Mouse (Mus musculus) limb, embryonic 14.5 days (tissue): ENCODE results near the gene Vmn1r19. TPM values are rescaled to one million over a fixed set of nuclear protein-coding genes. Genes with fewer than 3 reads are reported as not detected.
"Not testable (repeated sequence)": the region's sequence is repeated elsewhere in the genome, so short reads cannot be mapped to it uniquely, and the experiment has no call there.

ENCODE experiments used
- ATAC-seq: fragments of 200-750 bp; cut with Nextera tagmentation; 2 replicates; pipeline ENCODE4 v1.8.0; 2017; ENCODE audit warnings: low read depth, moderate number of reproducible peaks, moderate TSS enrichment; ENCODE audit not compliant: low FRiP score
- DNase-seq: peaks from one replicate; pipeline ENCODE4 v3.0.0-alpha.2; 2015; ENCODE audit warnings: low spot score
- H3K27ac ChIP-seq: fragments of 300-500 bp; sonication (generic); replicated peaks from 2 replicates; pipeline ENCODE4 v1.5.1; 2014; ENCODE audit warnings: low read depth, mild to moderate bottlenecking, low read length, moderate library complexity, mixed read lengths
- H3K27me3 ChIP-seq: fragments of 300-500 bp; sonication (generic); 2 replicates; pipeline ENCODE4 v1.6.1; 2014; ENCODE audit warnings: low read length, mixed read lengths; ENCODE audit not compliant: control insufficient read depth, insufficient read depth
- H3K36me3 ChIP-seq: fragments of 300-500 bp; sonication (generic); 2 replicates; pipeline ENCODE4 v1.6.1; 2014; ENCODE audit warnings: mild to moderate bottlenecking, low read length, moderate library complexity, mixed read lengths; ENCODE audit not compliant: control insufficient read depth, insufficient read depth
- H3K4me1 ChIP-seq: fragments of 300-500 bp; sonication (generic); 2 replicates; pipeline ENCODE4 v1.6.1; 2014; ENCODE audit warnings: antibody characterized with exemption, low read length, mixed read lengths; ENCODE audit not compliant: control insufficient read depth, insufficient read depth
- H3K4me2 ChIP-seq: fragments of 300-500 bp; sonication (generic); replicated peaks from 2 replicates; pipeline ENCODE4 v1.6.1; 2014; ENCODE audit warnings: low read depth, mild to moderate bottlenecking, low read length, moderate library complexity; ENCODE audit not compliant: severe bottlenecking
- H3K4me3 ChIP-seq: fragments of 300-500 bp; sonication (generic); replicated peaks from 2 replicates; pipeline ENCODE4 v1.5.1; 2014; ENCODE audit warnings: low read length
- H3K9ac ChIP-seq: fragments of 300-500 bp; sonication (generic); 2 replicates; pipeline ENCODE4 v1.6.1; 2014; ENCODE audit warnings: mild to moderate bottlenecking, low read depth, low read length, moderate library complexity; ENCODE audit not compliant: severe bottlenecking
- H3K9me3 ChIP-seq: fragments of 300-500 bp; sonication (generic); 2 replicates; pipeline ENCODE4 v1.6.1; 2016; ENCODE audit warnings: low read length; ENCODE audit not compliant: control insufficient read depth
- POLR2A ChIP-seq: fragments of 200-500 bp; IDR thresholded peaks from 2 replicates; pipeline ENCODE4 v1.8.0; 2012; ENCODE audit warnings: inconsistent platforms, mild to moderate bottlenecking, moderate library complexity, borderline replicate concordance; ENCODE audit not compliant: insufficient read depth, insufficient read length; ENCODE audit errors: extremely low read depth
- WGBS: fragments of 180-500 bp; shearing (Covaris S2); extraction: QIAGEN DNeasy Blood & Tissue Kit; methylation state at CpG from one replicate; pipeline ENCODE4 v1.1.7; 2014; 5-methylcytosine and 5-hydroxymethylcytosine counted together
- polyA plus RNA-seq, 2 experiments: library from polyadenylated mRNA; depleted of rRNA in 1 of 2; stranded (reverse) in 1 of 2; unstranded in 1 of 2; fragments of >200 nt; fragmentation: Nextera tagmentation in 1 of 2; extraction: Ambion mirVana in 1 of 2; gene quantifications; 2 replicates each; pipeline versions ENCODE4 v1.2.1 to v1.2.3; 2012 to 2014

The Vmn1r19 gene
- polyA plus RNA-seq (2012; rRNA removed) (not detected in 2 replicates), polyA plus RNA-seq (2014; fragmentation: Nextera tagmentation; extraction: Ambion mirVana) (not detected in 2 replicates)

DNA sequence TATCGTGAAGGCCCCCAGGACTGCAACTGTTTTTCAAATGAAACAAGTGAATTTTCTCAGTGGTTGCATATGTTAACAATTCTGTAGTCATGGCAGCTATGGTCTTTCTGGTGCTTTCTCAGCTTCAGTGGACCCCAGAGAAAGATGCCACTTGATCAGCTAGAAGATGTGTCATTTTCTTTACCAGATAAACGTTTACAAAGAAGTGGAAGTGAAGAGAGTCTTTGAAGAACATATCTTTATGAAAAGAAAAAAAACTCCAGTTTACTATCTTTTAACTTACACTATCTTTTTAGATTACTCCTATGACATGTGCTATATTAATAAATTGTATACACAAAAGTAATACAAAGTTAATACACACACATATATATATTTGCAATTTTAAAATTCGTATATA, at the start of gene Vmn1r19:
Vmn1r19 (plus strand) TSS at position 301 of the 400 bp plus-strand sequence.
- H3K4me3 ChIP-seq, H3K4me2 ChIP-seq, ATAC-seq, H3K27me3 ChIP-seq, H3K27ac ChIP-seq, H3K9ac ChIP-seq, H3K9me3 ChIP-seq, H3K4me1 ChIP-seq, H3K36me3 ChIP-seq, DNase-seq: not testable (repeated sequence)
- 65% methylated on average over 3 of the region's 3 CpGs for WGBS

GRCm38 (mm10) chr6:57356864-57357263, 46.7 kb upstream of the Vmn1r19 start:
- Histone ChIP-seq H3K4me1 (no peaks in the 10 kb centered on the region), H3K4me2 (no peak overlapping the region), H3K9ac (no peak overlapping the region), H3K27me3 (no peaks in the 10 kb centered on the region), H3K36me3 (no peaks in the 10 kb centered on the region), H3K9me3 (no peaks in the 10 kb centered on the region), H3K4me3 (no peak overlapping the region), H3K27ac (no peak overlapping the region)
- no peak for TF ChIP-seq POLR2A
- ATAC-seq: no peak
- no peak for DNase-seq
- WGBS: 76% methylated on average over 2 of the region's 2 CpGs

DNA sequence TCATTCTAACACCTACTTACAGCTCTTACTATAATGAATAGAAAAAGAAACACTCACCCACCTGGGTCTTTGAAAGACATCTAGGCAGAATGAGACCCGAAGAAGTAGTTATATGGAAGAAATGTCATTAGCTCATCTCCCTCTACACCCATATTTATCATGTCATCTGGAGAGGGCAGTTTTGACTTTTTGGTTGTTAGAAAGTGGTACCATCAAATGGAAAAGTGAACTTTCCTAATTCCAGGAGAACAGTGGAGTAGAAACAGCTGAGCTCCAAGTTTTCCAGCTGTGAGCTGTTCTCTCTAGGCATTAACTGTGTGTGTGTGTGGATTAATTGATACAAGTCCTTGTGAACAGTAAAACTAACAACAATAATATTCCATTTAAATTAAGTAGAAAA, 40.0 kb upstream of the Vmn1r19 start, which contains the start of gene Vmn1r17:
Vmn1r17 (minus strand) TSS at position 101 of the 400 bp plus-strand sequence.
- H3K9ac ChIP-seq: no peak within 1 kb of the TSS
- no peaks in the 10 kb centered on the region for H3K36me3 ChIP-seq
- TF ChIP-seq POLR2A: no peak
- no peak within 1 kb of the TSS for H3K4me3 ChIP-seq
- WGBS: 86% methylated on average over 1 of the region's 1 CpGs
- no peak for ATAC-seq
- no peak within 1 kb of the TSS for H3K27ac ChIP-seq
- H3K27me3 ChIP-seq: no peaks in the 10 kb centered on the region
- DNase-seq: no peak
- no peak within 1 kb of the TSS for H3K4me2 ChIP-seq
- no peaks in the 10 kb centered on the region for H3K4me1 ChIP-seq
- H3K9me3 ChIP-seq: no peaks in the 10 kb centered on the region

- not testable (repeated sequence) for DNase-seq, H3K4me1 ChIP-seq, H3K4me3 ChIP-seq, H3K36me3 ChIP-seq, ATAC-seq, H3K27ac ChIP-seq, H3K9me3 ChIP-seq, H3K27me3 ChIP-seq, H3K9ac ChIP-seq, H3K4me2 ChIP-seq
- 87% methylated on average over 1 of the region's 1 CpGs for WGBS
Observed at GRCm38 (mm10) chr6:57365866-57366265, 37.7 kb upstream of the Vmn1r19 start.

DNA sequence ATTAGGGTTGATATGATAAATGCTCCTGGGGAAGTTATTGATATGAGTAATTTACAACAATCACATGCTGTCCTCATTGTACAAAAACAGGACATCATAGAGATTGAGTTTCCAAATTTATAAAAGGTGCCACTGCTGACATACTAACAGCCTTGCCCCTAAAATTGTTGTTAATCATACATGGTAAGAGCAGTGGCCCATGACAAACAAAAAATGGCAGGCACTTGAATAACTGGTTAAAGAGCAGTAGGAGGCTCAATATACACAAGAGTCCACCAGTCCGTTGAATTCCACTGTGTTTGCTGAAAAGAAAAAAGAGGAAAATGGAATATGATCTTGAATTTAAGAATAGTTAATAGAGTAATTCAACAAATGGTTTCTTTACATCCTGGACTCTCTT, 36.1 kb upstream of the Vmn1r19 start:
- WGBS: 84% methylated on average over 1 of the region's 1 CpGs
- H3K4me1 ChIP-seq: no peaks in the 10 kb centered on the region
- H3K9me3 ChIP-seq: no peaks in the 10 kb centered on the region
- no peak overlapping the region for H3K9ac ChIP-seq
- H3K4me2 ChIP-seq: no peak overlapping the region
- TF ChIP-seq POLR2A: no peak
- no peak overlapping the region for H3K4me3 ChIP-seq
- H3K27me3 ChIP-seq: no peaks in the 10 kb centered on the region
- H3K27ac ChIP-seq: no peak overlapping the region
- no peak for DNase-seq
- ATAC-seq: no peak
- no peaks in the 10 kb centered on the region for H3K36me3 ChIP-seq

DNA sequence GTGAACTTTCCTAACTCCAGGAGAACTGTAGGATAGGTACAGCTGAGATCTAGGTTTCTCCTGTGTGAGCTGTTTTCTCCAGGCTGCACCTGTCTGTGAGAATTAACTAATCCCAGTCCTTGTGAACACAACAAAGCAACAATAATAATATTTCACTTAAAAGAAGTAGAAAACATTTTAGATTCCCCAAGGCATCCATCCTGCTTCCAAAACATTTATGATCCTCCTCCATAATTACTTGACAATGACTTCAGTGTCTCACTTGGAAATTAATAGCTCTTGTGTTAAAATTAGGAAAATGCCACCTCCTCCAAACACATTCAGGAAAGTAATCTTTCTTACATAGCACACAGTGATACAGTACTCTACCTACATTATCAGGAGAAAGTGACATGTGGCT, 7.9 kb upstream of the Vmn1r19 start, which contains the start of gene Vmn1r18:
Vmn1r18 (minus strand) TSS at position 101 of the 400 bp plus-strand sequence.
- DNase-seq: no peak
- ATAC-seq: no peak
- TF ChIP-seq POLR2A: no peak
- H3K4me2 ChIP-seq: no peak within 1 kb of the TSS
- H3K27me3 ChIP-seq: no peaks in the 10 kb centered on the region
- H3K9me3 ChIP-seq: no peaks in the 10 kb centered on the region
- H3K4me3 ChIP-seq: no peak within 1 kb of the TSS
- H3K27ac ChIP-seq: no peak within 1 kb of the TSS
- no peak within 1 kb of the TSS for H3K9ac ChIP-seq
- no peaks in the 10 kb centered on the region for H3K4me1 ChIP-seq
- H3K36me3 ChIP-seq: no peaks in the 10 kb centered on the region
